ENCODE assay signal across 20 mouse cellular contexts in the genomic region with DNA sequence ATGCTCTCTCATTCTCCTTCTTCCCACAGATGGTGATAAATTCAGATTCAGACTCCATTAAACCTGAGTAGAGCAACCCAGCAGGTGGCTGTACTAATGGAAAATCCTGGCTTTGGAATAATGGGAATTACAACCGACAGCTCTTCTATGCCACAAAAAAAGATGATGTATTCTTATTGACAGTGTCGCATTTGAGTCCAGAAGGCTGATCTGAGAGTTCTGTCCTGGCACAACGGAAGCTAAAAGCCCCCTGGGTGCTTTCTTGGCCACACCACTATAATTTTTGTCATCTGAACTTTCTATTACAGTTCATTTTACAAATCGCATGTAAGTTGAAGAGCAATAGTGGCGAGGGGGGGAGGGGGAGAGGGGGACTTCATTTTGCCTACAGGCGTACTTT.
"Had no signal": no experiment of that assay in that cellular context is flagged by ENCODE, and none has a peak within 500 bp of the region (broad histone marks: within the 10 kb centered on the region; RNA-seq: fewer than 3 reads in every experiment).

No protein-coding gene starts in this region.

- H3K9me3 ChIP-seq: limb, embryonic 12.5 days; limb, embryonic 15.5 days; midbrain, embryonic 13.5 days; neural tube, embryonic 13.5 days; stomach, embryonic 15.5 days had no signal

- DNase-seq: kidney, adult 2 months; kidney, postnatal 25 days; layer of hippocampus, adult 9-11 months; liver, postnatal 0 days; lung, embryonic 14.5 days; right cerebral cortex, postnatal 25 days; spleen, adult 18-20 months; thymus, postnatal 36 days had no signal

- H3K4me3 ChIP-seq: layer of hippocampus, adult 2 months; limb, embryonic 12.5 days; limb, embryonic 15.5 days; midbrain, embryonic 13.5 days; myocyte; neural tube, embryonic 13.5 days; stomach, embryonic 15.5 days had no signal

- H3K27me3 ChIP-seq: limb, embryonic 12.5 days; limb, embryonic 15.5 days; midbrain, embryonic 13.5 days; neural tube, embryonic 13.5 days; stomach, embryonic 15.5 days had no signal

- H3K27ac ChIP-seq: kidney, postnatal 0 days; layer of hippocampus, adult 2 months; limb, embryonic 12.5 days; limb, embryonic 15.5 days; liver, embryonic 14.5 days; macrophage; neural tube, embryonic 13.5 days; stomach, embryonic 15.5 days had no signal

- ATAC-seq: liver, postnatal 0 days; lung, postnatal 0 days had no signal

- H3K9ac ChIP-seq: limb, embryonic 12.5 days; limb, embryonic 15.5 days; liver, embryonic 14.5 days; liver, postnatal 0 days; lung, embryonic 14.5 days; midbrain, embryonic 13.5 days; neural tube, embryonic 13.5 days; stomach, embryonic 15.5 days had no signal

- H3K36me3 ChIP-seq: limb, embryonic 12.5 days; limb, embryonic 15.5 days; midbrain, embryonic 13.5 days; neural tube, embryonic 13.5 days; stomach, embryonic 15.5 days had no signal

- H3K4me1 ChIP-seq: limb, embryonic 12.5 days; limb, embryonic 15.5 days; neural tube, embryonic 13.5 days; stomach, embryonic 15.5 days had no signal

- H3K4me2 ChIP-seq: limb, embryonic 12.5 days; limb, embryonic 15.5 days; liver, embryonic 11.5 days; lung, embryonic 14.5 days; midbrain, embryonic 13.5 days; neural tube, embryonic 13.5 days; stomach, embryonic 15.5 days had no signal
